Mouse (Mus musculus) limb, embryonic 11.5 days (tissue): ENCODE results near the gene Samd14. TPM values are rescaled to one million over a fixed set of nuclear protein-coding genes. Genes with fewer than 3 reads are reported as not detected.

ENCODE experiments used
- ATAC-seq: fragments of 200-750 bp; cut with Nextera tagmentation; 2 replicates; pipeline ENCODE4 v1.8.0; 2017; ENCODE audit warnings: low read depth; ENCODE audit not compliant: insufficient number of reproducible peaks, low FRiP score, low TSS enrichment
- DNase-seq: peaks from one replicate; pipeline ENCODE4 v3.0.0-alpha.2; 2015; ENCODE audit warnings: low spot score
- H3K27ac ChIP-seq: fragments of 300-500 bp; sonication (generic); replicated peaks from 2 replicates; pipeline ENCODE4 v1.5.1; 2014; ENCODE audit warnings: low read depth, mild to moderate bottlenecking, low read length
- H3K27me3 ChIP-seq: fragments of 300-500 bp; sonication (generic); 2 replicates; pipeline ENCODE4 v1.6.1; 2014; ENCODE audit warnings: mild to moderate bottlenecking, low read length, mixed read lengths; ENCODE audit not compliant: control insufficient read depth, insufficient read depth
- H3K36me3 ChIP-seq: fragments of 300-500 bp; sonication (generic); 2 replicates; pipeline ENCODE4 v1.6.1; 2014; ENCODE audit warnings: mild to moderate bottlenecking, low read length, moderate library complexity, mixed read lengths; ENCODE audit not compliant: control insufficient read depth, insufficient read depth
- H3K4me1 ChIP-seq: fragments of 300-500 bp; sonication (generic); 2 replicates; pipeline ENCODE4 v1.6.1; 2014; ENCODE audit warnings: low read length, mixed read lengths; ENCODE audit not compliant: control insufficient read depth, insufficient read depth
- H3K4me2 ChIP-seq: fragments of 300-500 bp; sonication (generic); 2 replicates; pipeline ENCODE4 v1.6.1; 2014; ENCODE audit warnings: low read depth, mild to moderate bottlenecking, moderate library complexity; ENCODE audit not compliant: severe bottlenecking
- H3K4me3 ChIP-seq: fragments of 300-500 bp; sonication (generic); 2 replicates; pipeline ENCODE4 v1.5.1; 2014; ENCODE audit warnings: low read depth, low read length
- H3K9ac ChIP-seq: fragments of 300-500 bp; sonication (generic); 2 replicates; pipeline ENCODE4 v1.6.1; 2014; ENCODE audit warnings: mild to moderate bottlenecking, low read length
- H3K9me3 ChIP-seq: fragments of 300-500 bp; sonication (generic); 2 replicates; pipeline ENCODE4 v1.6.1; 2016; ENCODE audit warnings: low read length; ENCODE audit not compliant: control insufficient read depth
- WGBS: fragments of 180-500 bp; shearing (Covaris S2); extraction: QIAGEN DNeasy Blood & Tissue Kit; methylation state at CpG from one replicate; pipeline ENCODE4 v1.1.7; 2014; 5-methylcytosine and 5-hydroxymethylcytosine counted together
- polyA plus RNA-seq: library from polyadenylated mRNA; unstranded; fragments of >200 nt; fragmentation: Nextera tagmentation; extraction: Ambion mirVana; gene quantifications from 2 replicates; pipeline ENCODE4 v1.2.1, GENCODE M21; 2014

Samd14 gene
- polyA plus RNA-seq, 1 experiment from 2014 or later: 35.6 TPM

DNA sequence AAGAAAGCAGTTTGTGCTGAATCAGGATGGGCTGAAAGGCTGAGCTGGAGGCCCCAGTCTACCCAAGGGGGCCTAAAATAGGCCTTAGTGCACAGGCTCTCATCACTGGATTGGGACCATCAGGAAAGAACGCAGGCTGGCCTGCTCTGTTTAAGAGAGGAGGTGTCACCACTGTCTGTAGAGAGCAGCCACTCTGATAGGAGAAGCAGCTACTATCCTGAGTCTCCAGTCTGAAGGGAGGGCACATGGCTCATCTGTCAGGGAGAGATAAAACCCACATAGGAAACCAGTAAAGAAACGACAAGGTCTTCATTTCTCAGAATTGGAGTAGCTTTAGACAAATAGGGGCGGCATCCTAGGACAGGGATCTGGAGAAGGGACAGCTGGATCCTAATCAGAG lies 2.4 kb downstream of the Samd14 start:
- H3K9me3 ChIP-seq: no peaks in the 10 kb centered on the region
- H3K27me3 ChIP-seq: no peaks in the 10 kb centered on the region
- ATAC-seq (no peak), DNase-seq (no peak)
- H3K9ac ChIP-seq: no peak overlapping the region
- 58% methylated on average over 3 of the region's 3 CpGs for WGBS
- peaks cover 21% of the 10 kb centered on the region for H3K4me1 ChIP-seq
- peak overlapping the region; percentile 86; the same call in 1 of the 2 replicates for H3K4me3 ChIP-seq
- H3K36me3 ChIP-seq: no peaks in the 10 kb centered on the region; the same call in 1 of the 2 replicates
- H3K27ac ChIP-seq: no peak overlapping the region
- H3K4me2 ChIP-seq: peak overlapping the region; percentile 78; the same call in 1 of the 2 replicates

DNA sequence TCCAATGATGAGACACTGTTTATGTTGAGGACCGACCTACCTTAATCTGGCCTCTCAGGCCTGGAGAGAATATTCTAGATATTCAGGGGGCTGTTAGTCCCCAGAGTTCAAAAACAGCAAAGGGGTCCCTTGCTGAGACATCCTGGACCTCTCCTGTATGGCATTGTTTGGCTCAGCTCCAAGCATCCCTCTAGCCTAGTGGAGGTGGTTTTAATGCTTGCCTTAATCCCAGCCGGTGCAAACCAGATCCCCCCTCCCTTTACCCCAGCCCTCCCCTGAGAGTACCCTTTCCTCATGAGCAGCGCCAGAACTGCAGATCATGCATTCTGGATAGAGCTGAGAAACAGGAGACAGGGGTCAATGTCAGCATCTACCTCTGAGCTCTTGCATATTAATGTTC lies 2.8 kb downstream of the Samd14 start:
- Histone ChIP-seq H3K36me3 (no peaks in the 10 kb centered on the region; the same call in 1 of the 2 replicates), H3K9me3 (no peaks in the 10 kb centered on the region), H3K4me3 (no peak overlapping the region), H3K27me3 (no peaks in the 10 kb centered on the region), H3K9ac (no peak overlapping the region), H3K4me1 (peaks cover 19% of the 10 kb centered on the region), H3K4me2 (no peak overlapping the region; the same call in 1 of the 2 replicates), H3K27ac (no peak overlapping the region)
- no peak for DNase-seq
- WGBS: 45% methylated on average over 3 of the region's 3 CpGs
- ATAC-seq: no peak

DNA sequence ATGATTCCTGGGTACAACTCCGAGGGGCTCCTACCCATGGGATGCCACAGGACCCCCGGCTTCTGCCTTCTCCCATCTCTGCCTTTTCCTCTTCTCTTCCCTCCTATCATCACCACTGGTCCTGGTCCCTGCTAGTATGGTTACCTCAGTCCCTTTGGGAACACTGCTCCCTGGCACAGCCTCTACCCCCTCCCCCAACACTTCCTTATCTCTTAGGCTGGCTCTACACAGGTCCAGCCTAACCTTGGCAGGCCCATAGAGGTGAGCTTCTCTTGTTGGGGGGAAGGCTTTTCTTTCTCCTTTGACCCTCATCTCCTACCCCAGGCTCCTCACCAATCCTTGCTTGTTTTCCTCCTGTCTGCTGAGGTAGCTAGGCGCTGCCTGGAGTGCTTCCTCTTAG lies 5.8 kb downstream of the Samd14 start:
- Histone ChIP-seq H3K9ac (no peak overlapping the region), H3K9me3 (no peaks in the 10 kb centered on the region), H3K36me3 (peaks cover 5% of the 10 kb centered on the region), H3K4me2 (no peak overlapping the region), H3K4me1 (peaks cover 13% of the 10 kb centered on the region), H3K27me3 (0 out of 2 replicates have a peak, but pooled peaks cover 2% of the 10 kb centered on the region), H3K27ac (no peak overlapping the region), H3K4me3 (no peak overlapping the region)
- DNase-seq: no peak
- 71% methylated on average over 3 of the region's 3 CpGs for WGBS
- no peak for ATAC-seq

DNA sequence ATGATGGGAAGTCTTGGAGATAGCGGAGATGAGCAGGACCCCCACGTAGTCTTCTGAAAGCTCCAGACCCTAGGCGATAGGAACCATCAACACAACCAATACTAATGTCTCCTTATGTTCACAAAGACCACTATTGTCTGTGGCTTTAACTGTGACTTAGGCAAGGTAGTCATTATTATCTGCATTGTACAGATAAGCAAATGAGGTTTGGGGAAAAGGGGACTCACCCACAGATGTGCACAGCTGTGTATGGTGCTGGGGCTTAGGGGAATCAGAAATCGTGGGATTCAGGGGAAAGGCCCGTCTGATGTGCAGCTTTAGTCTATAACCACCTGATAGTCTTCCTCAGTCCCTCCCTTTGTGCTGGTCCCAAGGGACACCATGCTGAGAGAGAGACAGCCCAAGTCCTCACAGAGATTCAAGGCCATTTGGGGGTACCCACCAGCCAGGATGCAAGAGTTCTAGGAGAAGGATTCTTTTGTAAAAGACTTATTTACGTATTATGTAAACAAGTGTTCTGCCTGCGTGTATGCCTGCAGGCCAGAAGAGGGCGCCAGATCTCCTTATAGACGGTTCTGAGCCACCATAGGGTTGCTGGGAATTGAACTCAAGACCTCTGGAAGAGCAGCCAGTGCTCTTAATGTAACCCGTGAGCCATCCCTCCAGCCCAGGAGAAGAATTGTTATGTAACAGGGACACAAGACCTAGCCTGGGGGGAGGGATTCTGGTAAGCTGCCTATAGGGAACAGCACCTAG lies 12.7 kb downstream of the Samd14 start:
- Histone ChIP-seq H3K4me1 (no peaks in the 10 kb centered on the region), H3K4me2 (no peak overlapping the region), H3K4me3 (no peak overlapping the region), H3K9ac (no peak overlapping the region), H3K27me3 (0 out of 2 replicates have a peak, but pooled peaks cover 2% of the 10 kb centered on the region), H3K27ac (no peak overlapping the region), H3K36me3 (peaks cover 30% of the 10 kb centered on the region), H3K9me3 (no peaks in the 10 kb centered on the region)
- ATAC-seq (no peak), DNase-seq (no peak)
- WGBS: 83% methylated on average over 10 of the region's 10 CpGs

DNA sequence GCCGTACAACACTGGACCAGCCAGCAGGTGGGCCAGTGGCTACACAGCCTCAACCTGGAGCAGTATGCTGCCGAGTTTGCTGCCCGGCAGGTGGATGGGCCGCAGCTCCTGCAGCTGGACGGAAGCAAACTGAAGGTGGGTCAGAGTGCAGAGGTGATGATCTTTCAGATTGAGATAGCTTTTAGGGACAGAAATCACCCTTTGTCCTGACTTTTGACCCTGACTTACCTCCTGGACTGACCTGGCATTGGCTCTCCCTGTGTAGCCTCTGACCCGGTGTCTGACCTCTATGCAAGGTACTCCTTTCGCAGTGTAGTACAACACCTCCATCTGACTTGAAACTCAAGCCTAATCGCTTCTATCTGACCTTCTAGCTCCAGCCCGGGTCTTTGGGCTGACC lies 13.8 kb downstream of the Samd14 start:
- H3K27ac ChIP-seq: no peak overlapping the region
- no peak overlapping the region for H3K4me3 ChIP-seq
- ATAC-seq: no peak
- H3K9ac ChIP-seq: no peak overlapping the region
- 93% methylated on average over 9 of the region's 9 CpGs for WGBS
- no peaks in the 10 kb centered on the region for H3K4me1 ChIP-seq
- DNase-seq: no peak
- 0 out of 2 replicates have a peak, but pooled peaks cover 2% of the 10 kb centered on the region for H3K27me3 ChIP-seq
- peaks cover 30% of the 10 kb centered on the region for H3K36me3 ChIP-seq
- no peak overlapping the region for H3K4me2 ChIP-seq
- H3K9me3 ChIP-seq: no peaks in the 10 kb centered on the region

DNA sequence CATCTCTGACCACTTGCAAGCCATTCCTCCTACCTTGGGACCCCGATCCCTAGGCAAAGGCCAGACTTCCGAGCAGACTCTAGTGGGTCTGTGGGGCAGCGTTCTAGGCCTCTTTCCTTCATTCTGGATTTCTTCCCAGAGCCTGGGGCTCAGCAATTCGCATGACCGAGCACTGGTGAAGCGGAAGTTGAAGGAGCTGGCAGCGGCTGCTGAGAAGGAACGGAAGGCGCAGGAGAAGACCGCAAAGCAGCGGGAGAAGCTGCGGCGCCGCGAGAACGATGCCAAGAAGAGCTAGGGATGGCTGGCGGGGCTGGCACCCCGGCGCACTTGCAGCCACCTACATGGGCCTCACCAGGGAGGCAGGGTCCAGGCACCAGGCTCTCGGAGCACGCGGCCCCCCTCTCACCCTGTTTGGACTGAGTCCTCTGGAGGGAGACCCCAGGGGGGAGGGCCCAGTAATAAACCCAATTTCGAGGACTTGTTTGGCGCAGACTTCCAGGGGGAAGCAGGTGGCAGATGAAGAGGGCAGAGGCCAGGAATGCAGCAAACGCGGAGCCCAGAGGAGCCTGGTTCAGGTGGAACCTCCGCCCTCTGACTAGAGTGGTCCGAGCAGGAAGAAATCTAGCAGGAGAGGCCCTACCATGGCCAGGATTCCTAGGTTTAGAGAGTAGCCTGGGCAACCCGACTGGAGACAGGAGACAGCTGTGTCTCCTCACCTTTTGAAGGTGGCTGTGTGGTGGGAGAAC lies 14.9 kb downstream of the Samd14 start:
- Histone ChIP-seq H3K9ac (no peak overlapping the region), H3K27me3 (no peaks in the 10 kb centered on the region), H3K4me1 (no peaks in the 10 kb centered on the region), H3K4me2 (no peak overlapping the region), H3K27ac (no peak overlapping the region), H3K4me3 (no peak overlapping the region), H3K36me3 (peaks cover 30% of the 10 kb centered on the region), H3K9me3 (no peaks in the 10 kb centered on the region)
- DNase-seq: no peak
- ATAC-seq: no peak
- 77% methylated on average over 29 of the region's 29 CpGs for WGBS

DNA sequence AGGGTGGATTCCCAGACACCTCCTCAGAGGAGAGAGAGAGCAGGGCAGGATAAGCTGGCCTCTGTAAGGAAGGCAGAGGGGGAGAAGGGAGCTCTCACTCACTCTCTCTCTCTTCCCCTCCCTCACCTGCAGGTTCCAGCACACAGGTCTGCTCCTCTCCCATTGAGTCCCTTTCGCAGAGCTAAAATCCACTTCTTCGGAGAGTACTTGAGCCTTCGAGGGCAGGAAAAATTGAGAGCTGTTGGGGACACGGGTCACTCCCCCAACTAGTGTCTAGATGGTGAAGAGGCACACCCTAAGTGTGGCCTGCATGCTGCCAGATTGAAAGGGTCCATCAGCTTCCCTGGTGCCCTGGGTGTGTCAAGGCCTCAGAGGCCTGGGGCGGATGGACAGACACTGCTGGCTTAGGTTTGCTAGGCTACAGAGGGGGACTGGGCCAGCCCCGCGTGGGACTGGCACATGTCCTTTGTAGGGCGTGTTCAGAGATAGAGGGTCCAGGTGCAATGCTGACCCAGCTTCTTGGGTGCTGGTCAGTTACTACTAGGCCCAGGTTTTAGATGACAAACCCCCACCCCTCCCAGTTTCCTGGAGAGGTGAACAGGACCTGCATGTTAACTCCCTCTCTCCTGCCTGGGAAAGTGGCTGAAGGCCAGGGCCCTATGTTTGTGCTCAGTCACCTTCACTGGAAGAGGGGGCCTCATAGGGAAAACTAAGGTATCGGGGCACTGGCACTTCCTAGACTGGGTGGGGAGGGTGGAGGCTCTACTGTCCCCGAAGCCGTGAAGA lies 15.7 kb downstream of the Samd14 start:
- peaks cover 25% of the 10 kb centered on the region for H3K36me3 ChIP-seq
- DNase-seq: no peak
- H3K4me2 ChIP-seq: no peak overlapping the region
- H3K9ac ChIP-seq: no peak overlapping the region
- H3K4me3 ChIP-seq: no peak overlapping the region
- no peaks in the 10 kb centered on the region for H3K9me3 ChIP-seq
- no peak for ATAC-seq
- WGBS: 88% methylated on average over 11 of the region's 11 CpGs
- no peak overlapping the region for H3K27ac ChIP-seq
- H3K4me1 ChIP-seq: no peaks in the 10 kb centered on the region
- H3K27me3 ChIP-seq: no peaks in the 10 kb centered on the region

DNA sequence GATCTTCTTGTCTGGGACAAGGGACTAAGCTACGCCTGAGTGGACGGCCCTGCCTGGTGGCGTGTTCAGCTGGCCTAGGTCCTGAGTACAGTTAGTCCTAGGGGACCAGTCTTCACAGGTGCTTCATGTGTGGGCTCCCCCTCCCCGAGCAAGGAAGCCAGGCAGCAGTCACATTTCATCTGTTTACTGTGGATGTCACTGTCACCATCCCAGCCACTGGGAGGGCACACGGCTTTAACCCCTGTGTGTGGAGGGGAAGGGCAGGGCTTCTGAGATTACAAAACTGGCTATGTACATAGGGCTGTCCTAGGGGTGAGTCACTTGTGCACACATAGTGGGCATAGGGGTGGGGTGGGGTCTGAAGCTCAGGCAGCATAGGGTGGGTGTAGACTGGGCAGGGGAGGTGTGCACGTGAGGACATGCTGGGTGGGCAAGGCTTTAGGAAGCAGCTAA lies 16.4 kb downstream of the Samd14 start:
- no peak overlapping the region for H3K27ac ChIP-seq

More for the DNA sequence above, 16.4 kb downstream of the Samd14 start:
- H3K9me3 ChIP-seq: no peaks in the 10 kb centered on the region
- H3K4me3 ChIP-seq: no peak overlapping the region
- no peak for DNase-seq
- no peak overlapping the region for H3K4me2 ChIP-seq
- H3K9ac ChIP-seq: no peak overlapping the region
- ATAC-seq: no peak
- H3K27me3 ChIP-seq: no peaks in the 10 kb centered on the region
- WGBS: 74% methylated on average over 6 of the region's 6 CpGs
- H3K36me3 ChIP-seq: peaks cover 24% of the 10 kb centered on the region
- H3K4me1 ChIP-seq: no peaks in the 10 kb centered on the region
